Mouse (Mus musculus) intestine, embryonic 14.5 days (tissue): ENCODE results near the gene Fmo6. TPM values are rescaled to one million over a fixed set of nuclear protein-coding genes. Genes with fewer than 3 reads are reported as not detected.

Experiments
- ATAC-seq: fragments of 200-750 bp; cut with Nextera tagmentation; replicated peaks from 2 replicates; pipeline ENCODE4 v1.8.0; 2017; ENCODE audit warnings: low read depth, moderate number of reproducible peaks, moderate TSS enrichment, moderate library complexity; ENCODE audit not compliant: low FRiP score, low TSS enrichment
- DNase-seq: peaks from one replicate; pipeline ENCODE4 v3.0.0-alpha.2; 2018; ENCODE audit warnings: low spot score
- H3K27ac ChIP-seq: fragments of 300-500 bp; sonication (generic); 2 replicates; pipeline ENCODE4 v1.5.1; 2014; ENCODE audit warnings: low read depth, mild to moderate bottlenecking, control low read depth
- H3K27me3 ChIP-seq: fragments of 300-500 bp; sonication (generic); replicated peaks from 2 replicates; pipeline ENCODE4 v1.6.1; 2014; ENCODE audit warnings: low read length, control low read depth; ENCODE audit not compliant: control insufficient read depth, insufficient read depth
- H3K36me3 ChIP-seq: fragments of 300-500 bp; sonication (generic); 2 replicates; pipeline ENCODE4 v1.6.1; 2014; ENCODE audit warnings: low read length, control low read depth; ENCODE audit not compliant: control insufficient read depth, insufficient read depth
- H3K4me1 ChIP-seq: fragments of 300-500 bp; sonication (generic); replicated peaks from 2 replicates; pipeline ENCODE4 v1.6.1; 2014; ENCODE audit warnings: low read length, control low read depth, mixed read lengths; ENCODE audit not compliant: control insufficient read depth, insufficient read depth
- H3K4me2 ChIP-seq: fragments of 300-500 bp; sonication (generic); 2 replicates; pipeline ENCODE4 v1.6.1; 2014; ENCODE audit warnings: low read length
- H3K4me3 ChIP-seq: fragments of 300-500 bp; sonication (generic); 2 replicates; pipeline ENCODE4 v1.5.1; 2014; ENCODE audit warnings: low read depth, low read length, control low read depth, mixed read lengths
- H3K9ac ChIP-seq: fragments of 300-500 bp; sonication (generic); 2 replicates; pipeline ENCODE4 v1.6.1; 2014; ENCODE audit warnings: mild to moderate bottlenecking, low read length
- H3K9me3 ChIP-seq: fragments of 300-500 bp; sonication (generic); 2 replicates; pipeline ENCODE4 v1.6.1; 2016; ENCODE audit warnings: low read length, control low read depth; ENCODE audit not compliant: control insufficient read depth
- WGBS: fragments of 180-500 bp; shearing (Covaris S2); extraction: QIAGEN DNeasy Blood & Tissue Kit; methylation state at CpG from one replicate; pipeline ENCODE4 v1.1.7; 2014; 5-methylcytosine and 5-hydroxymethylcytosine counted together
- polyA plus RNA-seq: library from polyadenylated mRNA; unstranded; fragments of >200 nt; fragmentation: Nextera tagmentation; extraction: Ambion mirVana; gene quantifications from 2 replicates; pipeline ENCODE4 v1.2.1, GENCODE M21; 2014

Fmo6 gene
- polyA plus RNA-seq, 1 experiment from 2014 or later, result 0.08 TPM

- Histone ChIP-seq H3K27me3 (no peaks in the 10 kb centered on the region), H3K36me3 (no peaks in the 10 kb centered on the region), H3K9me3 (no peaks in the 10 kb centered on the region), H3K9ac (no peak overlapping the region), H3K4me2 (no peak overlapping the region), H3K27ac (no peak overlapping the region), H3K4me3 (no peak overlapping the region), H3K4me1 (0 out of 2 replicates have a peak, but pooled peaks cover 3% of the 10 kb centered on the region)
- no peak for ATAC-seq
- no peak for DNase-seq
- WGBS, result 33% methylated on average over 3 of the region's 3 CpGs
Observed at GRCm38 (mm10) chr1:162875091-162875490, 62.2 kb downstream of the Fmo6 start.

- Histone ChIP-seq H3K27ac (peak overlapping the region; percentile 5; the same call in 1 of the 2 replicates), H3K4me2 (no peak overlapping the region)
Observed at GRCm38 (mm10) chr1:162871701-162872311, 65.5 kb downstream of the Fmo6 start.

GRCm38 (mm10) chr1:162870978-162871377 is 66.3 kb downstream of the Fmo6 start:
- Histone ChIP-seq H3K4me3 (no peak overlapping the region), H3K4me1 (0 out of 2 replicates have a peak, but pooled peaks cover 3% of the 10 kb centered on the region), H3K9ac (no peak overlapping the region), H3K4me2 (no peak overlapping the region), H3K27me3 (no peaks in the 10 kb centered on the region), H3K36me3 (no peaks in the 10 kb centered on the region), H3K27ac (no peak overlapping the region), H3K9me3 (no peaks in the 10 kb centered on the region)
- ATAC-seq, result no peak
- WGBS, result 73% methylated on average over 7 of the region's 7 CpGs
- DNase-seq, result no peak

More at GRCm38 (mm10) chr1:162871701-162872311, 65.5 kb downstream of the Fmo6 start:
- Histone ChIP-seq H3K4me3 (no peak overlapping the region), H3K36me3 (no peaks in the 10 kb centered on the region), H3K4me1 (0 out of 2 replicates have a peak, but pooled peaks cover 3% of the 10 kb centered on the region), H3K9me3 (no peaks in the 10 kb centered on the region), H3K9ac (no peak overlapping the region), H3K27me3 (no peaks in the 10 kb centered on the region)
- 0 out of 2 replicates have a peak, but pooled peaks have one; percentile 40 for ATAC-seq
- no peak for DNase-seq
- WGBS, result 32% methylated on average over 9 of the region's 9 CpGs

GRCm38 (mm10) chr1:162867396-162867795 is 69.9 kb downstream of the Fmo6 start:
- 0 out of 2 replicates have a peak, but pooled peaks cover 3% of the 10 kb centered on the region for H3K4me1 ChIP-seq
- H3K36me3 ChIP-seq, result no peaks in the 10 kb centered on the region
- DNase-seq (no peak), ATAC-seq (no peak)
- no peaks in the 10 kb centered on the region for H3K9me3 ChIP-seq
- no peak overlapping the region for H3K9ac ChIP-seq
- 84% methylated on average over 4 of the region's 4 CpGs for WGBS
- H3K4me2 ChIP-seq, result no peak overlapping the region
- no peak overlapping the region for H3K27ac ChIP-seq
- H3K4me3 ChIP-seq, result no peak overlapping the region
- H3K27me3 ChIP-seq, result no peaks in the 10 kb centered on the region

Other genes starting within 250 kb of the Fmo6 start
- 162 and 171 TPM in 2 replicates for gene Prrc2c, start 197.0 kb downstream of the Fmo6 start, polyA plus RNA-seq
- gene Fmo4, start 123.5 kb downstream of the Fmo6 start, polyA plus RNA-seq, result 0.81 and 2.2 TPM in 2 replicates
- gene Fmo1, start 70.9 kb downstream of the Fmo6 start, polyA plus RNA-seq, result 12.4 and 15.2 TPM in 2 replicates
- 0.22 and 1.5 TPM in 2 replicates for gene Fmo2, start 38.8 kb downstream of the Fmo6 start, polyA plus RNA-seq
- gene Fmo3, start 47.0 kb upstream of the Fmo6 start, polyA plus RNA-seq, result 0.08 TPM in 1 of 2 replicates, not detected in the other
- gene Mroh9, start 148.2 kb upstream of the Fmo6 start, polyA plus RNA-seq, result not detected in 2 replicates